Mouse (Mus musculus) kidney, postnatal 14 days (tissue): ENCODE results near the gene Srrm1.
"Not testable (repeated sequence)": the region's sequence is repeated elsewhere in the genome, so short reads cannot be mapped to it uniquely, and the experiment has no call there.

Experiments used
- DNase-seq: peaks from one replicate; pipeline ENCODE4 v3.0.0; 2022; ENCODE audit warnings: mixed read lengths

Srrm1 gene

DNA sequence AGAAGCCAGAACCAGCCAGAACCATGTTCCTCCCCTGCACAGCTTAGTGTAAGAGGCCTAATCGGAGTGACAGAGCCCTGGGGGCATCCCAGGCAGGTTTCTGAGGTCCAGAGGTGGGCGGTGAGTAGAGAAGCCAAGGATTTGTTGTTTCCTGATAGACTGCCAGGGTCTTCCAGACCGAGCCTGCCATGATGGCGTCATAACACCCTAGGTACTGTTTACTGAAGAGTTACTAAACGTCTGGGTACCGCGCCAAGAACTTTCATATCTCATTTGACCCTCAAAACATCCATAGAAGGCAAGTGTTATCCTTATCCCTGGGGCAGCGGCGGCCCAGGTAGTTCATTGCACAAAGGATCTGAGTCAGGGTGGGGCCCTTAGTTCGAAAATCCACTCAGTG lies 54.4 kb downstream of the Srrm1 start:
- DNase-seq, result no peak

DNA sequence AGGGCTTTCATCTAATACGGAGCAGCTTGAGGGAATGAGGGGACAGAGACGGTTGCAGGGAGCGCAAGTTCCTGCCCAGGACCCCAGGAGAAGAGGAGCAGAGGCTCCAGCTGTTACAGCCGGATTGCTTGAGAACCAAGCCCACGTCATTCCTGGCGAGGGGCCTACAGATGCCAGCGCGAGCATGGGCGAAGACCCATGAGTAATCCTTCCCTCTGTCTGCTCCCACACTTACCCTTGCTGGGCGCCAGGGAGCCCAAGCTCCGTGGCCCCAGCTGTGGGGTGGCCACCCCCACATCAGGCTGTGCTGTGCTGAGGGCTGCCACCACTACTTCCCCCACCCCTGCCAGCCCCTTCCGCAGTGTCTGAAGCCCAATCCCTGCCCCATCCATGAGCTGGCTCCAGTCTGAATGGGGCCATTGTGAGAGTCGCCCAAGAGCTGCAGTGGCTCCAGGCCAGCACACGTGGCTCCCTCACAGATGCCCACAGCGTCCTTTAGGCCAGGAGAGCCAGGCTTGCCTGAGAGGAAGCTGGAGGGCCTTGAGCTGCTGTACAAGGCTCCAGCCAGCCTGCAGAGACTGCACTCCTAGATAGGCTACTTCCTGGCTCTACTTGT lies 55.1 kb downstream of the Srrm1 start:
- no peak for DNase-seq

DNA sequence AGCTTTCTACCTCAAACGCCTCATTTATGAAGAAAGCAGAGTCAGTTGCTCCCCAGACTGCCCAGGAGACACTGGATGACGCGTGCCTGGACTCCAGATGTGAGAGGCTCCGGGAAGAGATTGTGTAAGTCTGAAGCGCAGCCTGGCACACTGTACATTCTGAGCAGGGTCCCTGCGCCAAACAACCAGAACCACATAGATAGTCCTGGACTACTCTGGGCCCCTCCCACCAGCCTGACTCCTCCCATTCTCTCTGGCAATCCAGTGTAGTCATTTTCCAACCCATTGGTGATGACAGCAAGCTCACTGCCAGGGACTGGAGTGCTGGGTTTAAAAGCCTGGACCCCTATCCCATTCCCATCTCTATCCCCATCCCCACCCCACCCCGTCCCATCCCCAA lies 56.0 kb downstream of the Srrm1 start:
- no peak for DNase-seq

DNA sequence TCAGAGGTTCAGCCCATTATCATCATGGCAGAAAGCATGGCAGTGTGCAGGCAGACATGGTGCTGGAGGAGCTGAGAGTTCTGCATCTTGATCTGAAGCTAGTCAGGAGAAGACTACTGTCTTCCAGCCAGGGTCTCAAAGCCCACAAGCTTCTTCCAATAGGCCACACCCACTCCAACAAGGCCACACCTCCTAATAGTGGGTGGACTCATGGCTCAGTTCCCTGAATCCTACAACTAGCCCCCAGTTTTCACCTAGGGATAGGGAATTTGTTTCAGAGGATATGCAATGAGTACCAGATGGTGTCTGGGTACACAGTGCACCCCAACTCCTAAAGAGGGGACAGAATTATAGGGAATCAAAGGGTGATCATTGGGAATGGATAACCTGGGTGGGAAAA lies 56.6 kb downstream of the Srrm1 start:
- no peak for DNase-seq

DNA sequence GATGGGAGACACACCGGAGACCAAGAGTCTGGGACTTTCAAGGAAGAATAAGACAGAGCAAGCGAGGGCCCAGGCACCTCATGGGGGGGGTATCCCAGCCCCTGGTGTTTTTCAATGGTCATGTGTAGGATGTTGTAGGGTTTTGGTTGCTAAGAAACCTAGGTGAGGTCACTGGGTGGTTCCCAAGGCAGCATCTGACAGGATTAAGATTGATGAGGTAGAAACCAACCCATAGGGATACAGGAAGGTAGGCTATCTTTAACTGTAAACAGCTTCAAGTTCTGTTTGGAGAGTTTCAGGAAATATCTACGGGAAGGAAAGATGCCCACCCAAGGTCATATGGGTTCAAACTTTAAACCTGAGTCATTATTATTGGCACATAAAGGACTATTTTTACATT lies 59.3 kb downstream of the Srrm1 start:
- no peak for DNase-seq

DNA sequence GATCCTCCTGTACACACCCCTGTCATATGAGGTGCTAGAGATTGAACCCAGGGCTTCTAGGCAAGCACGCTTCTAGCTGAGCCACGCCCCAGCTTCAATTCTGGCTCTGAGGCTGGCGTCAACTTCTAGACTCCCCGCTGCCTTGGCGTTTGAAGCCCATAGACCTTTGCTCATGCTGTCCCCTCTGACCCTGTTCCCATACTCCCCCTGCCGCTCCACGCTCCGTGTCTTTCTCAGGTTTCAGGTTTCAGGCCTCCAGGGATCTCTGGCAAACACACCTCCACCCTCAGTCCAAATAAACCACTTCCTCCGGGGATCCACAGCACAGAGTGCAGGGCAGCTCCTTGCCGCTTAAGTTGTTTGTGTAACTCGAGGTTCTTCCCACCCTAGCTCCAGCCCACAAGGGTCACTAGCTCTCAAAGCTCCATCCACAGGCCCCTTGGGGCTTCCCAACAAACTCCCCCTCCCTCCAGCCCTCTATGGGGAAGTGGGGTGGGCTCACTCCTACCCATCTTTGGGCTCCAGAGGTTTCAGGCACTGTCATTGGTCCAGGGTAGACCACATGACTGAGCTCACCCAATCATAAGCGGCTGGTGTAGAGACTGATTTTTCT lies 60.5 kb downstream of the Srrm1 start:
- DNase-seq, result peak; percentile 73

DNA sequence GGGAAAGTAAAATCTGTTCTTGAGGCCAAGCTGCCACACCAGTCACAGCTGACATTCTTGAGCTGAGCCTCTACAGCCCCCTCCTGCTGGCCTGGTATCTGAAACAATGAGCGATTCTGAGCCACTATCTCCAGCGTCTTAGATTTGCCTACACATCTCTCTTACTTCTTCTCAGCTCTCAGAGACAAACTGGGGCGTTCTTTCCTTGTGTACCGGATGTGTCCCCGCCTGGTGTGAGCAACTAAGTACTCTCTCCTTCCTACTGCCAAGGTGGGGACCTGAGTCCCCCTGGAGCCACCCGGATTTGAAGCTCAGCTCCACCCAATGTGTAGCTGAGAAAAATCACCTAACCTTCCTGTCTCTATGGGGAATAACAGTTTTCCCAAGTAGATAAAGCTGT lies 61.3 kb downstream of the Srrm1 start:
- DNase-seq, result no peak

DNA sequence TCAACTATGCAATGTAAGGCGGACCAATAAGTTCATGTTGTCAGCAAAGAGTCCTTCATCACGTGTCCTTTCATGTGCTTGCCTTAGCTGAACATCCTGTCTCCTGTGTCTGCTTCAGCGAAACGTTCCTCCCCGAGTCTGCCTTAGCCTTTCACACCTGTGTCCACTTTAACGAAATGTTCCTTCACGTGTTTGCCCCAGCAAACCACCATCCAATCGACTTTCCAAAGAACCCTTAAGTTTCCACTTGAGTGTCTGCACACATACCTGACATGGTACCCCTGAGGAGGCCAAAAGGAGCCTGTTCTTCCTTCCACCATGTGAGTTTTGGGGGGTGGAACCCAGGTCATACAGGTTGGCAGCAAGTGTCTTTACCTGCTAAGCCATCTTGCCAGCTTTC lies 61.9 kb downstream of the Srrm1 start:
- DNase-seq, result no peak

DNA sequence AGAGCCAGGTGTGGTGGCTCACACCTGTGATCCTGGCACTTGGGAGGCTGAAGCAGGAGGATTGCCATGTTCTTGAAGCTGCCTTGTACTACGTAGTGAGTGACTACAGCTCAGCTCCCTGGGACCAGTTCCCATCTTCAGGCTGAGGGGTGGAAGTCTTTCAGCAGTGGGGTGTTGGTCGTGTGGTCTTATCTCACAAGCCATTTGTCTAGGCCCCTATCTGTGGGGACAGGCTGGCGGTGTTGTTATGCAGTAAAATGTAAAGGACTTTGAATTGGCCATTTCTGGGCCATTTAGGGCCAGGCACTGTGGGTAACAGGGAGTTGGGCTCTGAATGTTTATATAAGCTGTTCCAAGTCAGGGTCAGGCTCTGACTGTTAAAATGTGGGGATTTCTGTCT lies 65.1 kb downstream of the Srrm1 start:
- no peak for DNase-seq

DNA sequence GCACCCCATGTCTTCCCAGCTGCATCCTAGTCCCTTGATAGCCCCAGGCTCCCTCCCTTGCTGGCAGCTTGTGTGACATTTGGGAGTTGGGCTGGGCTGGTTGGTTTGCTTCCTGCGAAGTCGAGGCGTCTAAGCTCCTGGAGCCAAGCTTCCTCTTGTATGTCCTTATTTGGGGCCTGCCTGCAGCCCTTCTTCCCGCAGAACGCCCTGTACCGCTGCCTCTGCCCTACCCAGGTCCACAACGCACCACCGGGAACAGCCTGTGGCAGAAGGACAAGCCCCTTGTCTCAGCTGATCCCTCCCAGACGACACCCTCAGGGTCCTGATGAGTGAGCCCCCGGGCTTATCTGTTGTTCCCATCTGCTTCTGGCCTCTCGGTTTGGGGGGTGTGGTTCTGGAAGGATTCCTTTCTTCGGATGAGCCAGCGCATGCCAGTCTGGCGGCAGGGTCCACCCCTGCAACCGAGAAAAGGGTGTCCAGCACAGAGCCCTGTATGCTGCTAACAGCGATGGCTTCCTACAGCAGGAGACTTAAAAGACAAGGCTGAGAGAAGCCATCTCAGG lies 66.2 kb downstream of the Srrm1 start:
- peak; percentile 58 for DNase-seq

DNA sequence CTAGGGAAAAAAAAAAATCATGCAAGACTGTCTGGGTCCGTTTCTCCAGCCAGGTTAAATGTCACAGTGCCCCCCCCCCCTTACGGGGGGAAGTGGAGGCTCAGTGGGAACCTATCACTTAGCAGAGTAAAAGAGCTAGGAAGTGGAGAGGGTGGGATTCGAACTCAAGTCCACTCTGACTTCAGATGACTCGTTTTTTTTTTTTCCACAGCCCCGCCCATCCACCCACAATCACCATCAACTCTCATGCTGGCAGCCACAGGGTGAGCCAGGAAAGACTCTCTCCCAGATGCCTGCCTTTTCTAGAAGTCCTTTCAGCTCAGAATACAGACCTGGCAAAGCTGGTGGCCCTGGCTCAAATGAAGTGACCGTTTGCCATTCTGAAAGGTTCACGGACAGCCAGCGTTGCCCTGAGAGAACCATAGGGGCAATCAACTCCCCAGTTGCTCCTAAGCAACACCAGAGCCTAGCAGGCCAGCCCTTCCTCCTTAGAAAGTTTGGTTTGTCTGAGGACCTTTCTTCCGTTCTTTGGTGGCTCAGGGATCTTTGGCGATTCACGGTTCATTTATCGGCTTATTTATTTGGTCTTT lies 67.0 kb downstream of the Srrm1 start:
- no peak for DNase-seq

DNA sequence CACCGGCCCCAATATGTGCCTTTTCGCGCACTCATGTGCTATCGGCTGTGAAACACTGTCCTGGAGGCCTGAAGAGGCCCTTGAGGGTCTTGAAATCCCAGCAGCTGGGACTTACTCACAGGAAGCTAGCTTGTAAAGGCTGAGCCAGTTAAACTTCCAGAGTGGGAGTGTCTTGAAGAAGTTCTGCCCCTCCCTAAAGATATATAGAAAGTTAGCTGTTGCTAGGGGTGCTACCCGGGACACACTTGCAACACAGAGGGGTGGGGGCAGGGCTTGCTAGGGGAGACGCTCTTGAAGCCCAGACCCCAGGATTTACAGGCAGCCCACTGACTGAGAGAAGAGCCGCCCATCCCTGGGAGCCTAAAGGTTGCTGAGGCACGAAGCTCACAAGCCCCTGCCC lies 67.7 kb downstream of the Srrm1 start:
- DNase-seq, result no peak

DNA sequence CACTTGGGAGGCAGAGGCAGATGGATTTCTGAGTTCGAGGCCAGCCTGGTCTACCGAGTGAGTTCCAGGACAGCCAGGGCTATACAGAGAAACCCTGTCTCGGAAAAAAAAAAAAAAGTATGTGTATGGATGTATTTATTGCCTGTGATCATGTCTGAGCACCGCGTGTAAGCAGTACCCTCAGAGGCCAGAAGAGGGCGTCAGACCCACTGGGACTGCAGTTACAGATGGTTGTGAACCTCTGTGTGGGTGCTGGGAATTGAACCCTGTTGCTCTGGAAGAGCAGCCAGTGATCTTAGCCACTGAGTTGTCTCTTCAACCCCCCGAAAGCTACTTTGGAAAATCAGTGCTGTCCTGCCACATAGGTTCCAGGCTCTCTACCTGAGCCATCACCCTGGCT lies 69.2 kb downstream of the Srrm1 start:
- no peak for DNase-seq

DNA sequence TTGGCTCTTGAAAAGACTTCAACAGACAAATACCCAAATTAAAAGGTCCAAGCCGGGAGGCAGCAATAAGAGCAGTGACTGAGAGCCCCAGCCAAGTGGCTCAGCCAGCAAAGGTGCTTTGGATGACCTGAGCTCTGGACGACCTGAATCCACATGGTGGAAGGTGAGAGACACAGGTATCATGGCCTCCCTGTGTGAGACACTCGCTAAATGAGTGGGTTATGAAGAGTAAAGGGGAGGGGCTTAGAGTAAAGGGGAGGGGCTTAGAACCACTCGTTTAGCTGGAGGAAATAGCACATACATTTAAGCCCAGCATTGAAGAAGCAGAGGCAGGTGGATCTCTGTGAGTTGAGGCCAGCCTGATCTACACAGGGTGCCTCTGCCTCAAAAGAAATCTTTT lies 69.7 kb downstream of the Srrm1 start:
- DNase-seq, result no peak

DNA sequence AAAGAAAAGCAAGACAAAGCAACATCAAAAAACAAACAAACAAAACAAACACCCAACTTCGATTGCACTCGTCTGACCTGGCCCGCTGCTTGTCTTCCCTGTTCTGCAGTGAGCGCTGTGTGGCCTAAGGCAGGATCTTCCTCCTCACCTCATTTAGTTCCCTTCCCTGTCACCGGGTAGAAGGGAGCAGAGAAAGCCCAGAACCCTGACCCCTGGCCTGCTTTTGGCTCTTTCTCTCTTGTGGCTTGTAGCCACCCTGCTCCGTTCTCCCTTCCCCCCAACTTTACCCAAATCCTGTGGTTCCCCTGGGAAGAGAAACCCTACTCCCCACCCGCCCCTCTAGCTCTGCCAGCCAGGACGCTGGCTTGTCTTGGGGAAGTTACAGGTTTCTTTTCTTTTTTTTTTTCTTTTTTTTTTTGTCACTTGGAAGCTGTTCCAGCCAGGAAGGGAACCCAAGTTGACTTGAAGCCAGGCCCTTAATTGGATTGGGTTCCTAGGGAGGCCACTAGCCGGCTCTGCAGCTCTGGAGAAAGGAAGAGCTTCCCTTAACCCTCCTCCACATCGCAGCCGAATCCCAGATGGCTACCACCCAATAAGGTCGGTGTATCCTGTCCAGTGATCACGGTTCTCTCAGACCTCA lies 70.3 kb downstream of the Srrm1 start:
- peak; percentile 74 for DNase-seq

DNA sequence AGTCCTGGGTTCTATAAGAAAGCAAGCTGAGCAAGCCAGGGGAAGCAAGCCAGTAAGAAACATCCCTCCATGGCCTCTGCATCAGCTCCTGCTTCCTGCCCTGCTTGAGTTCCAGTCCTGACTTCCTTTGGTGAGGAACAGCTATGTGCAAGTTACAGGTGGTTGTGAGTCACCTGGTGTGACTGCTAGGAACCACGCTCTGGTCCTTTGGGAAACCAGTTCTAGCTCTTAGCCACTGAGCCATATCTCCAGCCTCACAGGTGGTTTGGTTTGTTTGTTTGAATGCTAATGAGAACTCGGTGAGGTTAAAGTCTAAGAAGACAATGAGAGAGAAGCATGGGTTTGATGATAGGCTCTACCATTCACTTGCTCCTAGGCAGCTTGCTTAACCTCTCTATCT lies 73.1 kb downstream of the Srrm1 start:
- DNase-seq, result not testable (repeated sequence)

DNA sequence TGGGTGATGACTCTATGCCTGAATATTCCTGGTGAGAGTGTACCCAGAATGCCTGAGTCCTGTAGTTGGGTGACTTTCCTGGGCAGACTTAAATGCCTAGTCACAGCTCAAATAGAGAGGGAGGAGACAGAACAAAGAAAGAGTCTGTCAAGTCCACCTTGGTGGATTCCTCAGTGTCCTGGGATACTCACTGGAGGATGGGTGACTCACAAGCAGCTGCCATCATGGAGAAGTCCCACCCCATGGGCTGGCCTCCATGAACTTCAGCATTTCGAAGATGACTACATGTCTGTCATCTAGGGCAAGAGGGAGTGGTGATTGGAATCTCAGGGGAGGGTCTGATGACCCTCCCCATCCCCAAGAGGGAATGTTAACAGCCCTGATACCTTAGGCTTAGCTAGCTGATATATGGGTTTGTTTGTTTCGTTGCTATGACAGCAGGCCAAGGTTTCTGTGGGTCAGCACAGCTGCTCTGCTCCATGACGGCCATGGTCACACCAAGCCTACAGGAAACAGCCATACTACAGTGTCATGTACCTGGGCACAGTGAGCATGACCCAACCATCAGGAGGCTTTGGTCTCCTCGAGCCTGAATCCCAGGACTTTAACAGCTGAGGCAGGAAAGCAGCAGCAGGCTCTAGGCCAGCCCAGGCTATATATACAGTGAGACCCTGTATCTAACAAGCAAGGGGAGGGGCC lies 76.3 kb downstream of the Srrm1 start:
- no peak for DNase-seq

DNA sequence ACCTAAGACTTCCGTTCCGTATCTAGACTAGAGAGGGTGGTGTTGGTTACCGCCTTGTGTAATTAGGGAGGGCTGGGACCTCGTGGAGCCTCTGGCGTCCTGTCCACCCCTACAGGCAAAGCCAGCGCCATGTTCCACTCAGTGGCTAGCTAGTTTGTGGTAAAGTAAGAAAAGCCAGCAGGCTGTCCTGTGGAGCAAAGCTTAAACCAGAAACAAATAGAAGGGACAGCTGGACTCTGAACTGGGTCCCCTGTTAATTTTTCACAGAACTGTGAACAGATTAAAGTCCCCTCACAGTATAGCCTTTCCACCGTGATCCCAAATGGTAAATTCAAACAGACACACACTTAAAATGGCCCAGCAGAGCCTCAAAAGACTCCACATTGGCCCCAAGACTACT lies 78.4 kb downstream of the Srrm1 start:
- DNase-seq, result peak; percentile 67

DNA sequence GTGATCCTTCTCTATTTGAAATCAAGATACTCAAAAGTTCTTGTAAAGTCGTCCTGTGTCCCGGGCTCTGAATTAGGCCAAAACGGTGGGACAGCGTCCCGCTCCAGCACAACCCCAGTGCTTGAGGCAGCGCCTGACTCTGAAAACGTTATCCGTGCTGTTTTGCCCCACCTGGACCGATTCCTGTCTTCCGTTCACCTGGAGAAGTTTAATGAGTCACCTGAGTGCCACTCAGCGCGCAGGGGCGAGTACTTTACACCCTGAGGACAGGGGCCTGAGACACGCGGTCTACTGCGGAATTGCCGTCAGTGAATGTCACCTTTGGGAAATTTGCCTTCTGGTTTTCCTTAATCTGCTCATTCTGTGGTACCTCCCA lies 79.8 kb downstream of the Srrm1 start:
- DNase-seq, result peak; percentile 71

DNA sequence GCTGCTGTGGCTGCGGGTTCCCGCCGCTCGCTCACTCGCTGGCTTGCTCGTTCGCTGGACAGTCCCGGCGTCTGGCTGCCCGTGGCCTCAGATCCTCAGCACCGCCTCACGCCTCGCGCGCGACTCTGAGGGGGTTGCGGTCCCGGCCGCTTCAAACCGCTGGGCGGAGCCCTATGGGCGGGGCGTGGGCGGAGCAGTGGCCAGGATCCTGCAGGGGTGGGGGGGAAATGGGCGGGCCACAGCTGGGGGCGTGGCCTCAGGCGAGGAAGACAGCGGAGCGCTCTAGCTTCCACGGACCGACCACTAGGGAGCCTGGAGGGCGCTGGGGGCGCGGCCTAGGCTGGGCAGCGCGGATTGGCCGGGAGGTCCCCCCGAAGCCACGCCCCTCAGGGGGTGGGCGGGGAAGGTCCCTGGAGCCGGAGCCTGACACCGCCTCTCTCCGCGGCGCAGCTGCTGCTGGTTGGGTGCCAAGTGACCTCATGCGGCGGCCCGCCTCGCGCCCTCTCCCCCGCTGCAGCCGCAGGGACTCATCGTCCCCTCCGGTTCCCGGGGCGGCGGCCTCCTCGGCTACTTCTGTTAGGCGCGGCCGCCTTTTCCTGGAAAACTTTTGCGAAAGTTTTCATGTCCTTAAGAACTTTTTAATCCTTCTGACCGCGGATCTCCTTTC lies 80.3 kb downstream of the Srrm1 start, which contains the start of gene Clic4:
Clic4 (minus strand) TSS at position 175 of the 667 bp plus-strand sequence.
- DNase-seq, result peak; percentile 100

DNA sequence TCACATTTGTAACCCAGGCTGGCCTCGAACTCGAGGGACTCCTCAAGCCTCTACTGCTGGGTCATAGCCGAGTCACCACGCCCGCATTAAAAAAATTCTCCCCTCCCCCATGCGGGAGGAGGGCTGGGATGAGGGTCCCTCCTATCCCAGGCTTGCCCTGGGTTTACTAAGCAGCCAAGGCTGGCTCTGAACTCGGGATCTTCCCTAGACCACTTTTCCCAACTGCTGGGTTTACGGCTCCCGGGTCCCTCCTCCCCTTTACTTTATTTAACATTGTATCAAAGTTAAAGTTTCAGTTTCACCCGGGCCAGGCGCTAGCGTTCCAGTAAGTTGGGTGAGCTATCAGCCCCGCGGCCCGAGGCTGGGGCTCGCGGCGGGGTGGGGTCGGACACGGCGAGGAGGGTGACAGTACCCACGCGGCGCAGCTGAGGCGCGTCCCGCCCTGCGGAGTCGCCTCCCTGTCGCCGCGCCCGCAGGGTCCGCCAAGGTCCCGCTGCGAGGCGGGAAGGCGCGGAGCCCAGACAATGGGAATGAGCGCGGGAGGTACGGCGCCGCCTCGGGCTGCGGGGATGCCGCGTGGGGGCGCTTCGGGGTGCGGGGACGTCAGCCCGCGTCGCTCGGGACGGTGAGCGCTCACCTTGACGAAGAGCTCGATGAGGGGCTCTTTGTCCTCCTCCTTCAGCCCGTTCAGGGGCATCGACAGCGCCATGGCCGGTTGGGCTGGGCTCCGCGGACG lies 81.1 kb downstream of the Srrm1 start:
- DNase-seq, result peak; percentile 77

DNA sequence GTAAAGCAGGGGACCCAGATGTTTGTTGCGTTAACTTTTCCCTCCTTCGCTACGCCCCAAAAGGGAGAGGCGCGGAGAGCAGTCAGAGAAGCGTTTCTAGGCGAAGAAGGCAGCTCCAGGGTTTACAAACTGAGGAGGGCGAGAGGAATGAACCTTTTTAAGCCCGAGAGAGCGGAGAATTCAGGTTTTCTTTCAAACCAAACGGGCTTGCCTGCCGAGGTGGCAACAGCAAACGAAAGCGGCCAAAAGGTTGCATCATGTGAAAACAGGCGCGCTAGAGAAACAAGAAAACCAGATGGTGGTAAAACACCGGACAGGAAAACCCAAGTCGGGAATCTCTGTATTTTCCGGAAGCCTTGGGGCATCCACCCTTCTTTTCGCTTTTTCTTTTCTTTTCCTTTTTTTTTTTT lies 81.7 kb downstream of the Srrm1 start:
- no peak for DNase-seq
